Mouse (Mus musculus) urinary bladder, postnatal 4 days (tissue): Measurements from ENCODE around the gene Cnpy1.

ENCODE experiments used
- DNase-seq, 2 experiments: peaks; one replicate each; pipeline ENCODE4 v3.0.0; 2021 to 2022; ENCODE audit warnings: low spot score in 2 of 2

Cnpy1 gene

DNA sequence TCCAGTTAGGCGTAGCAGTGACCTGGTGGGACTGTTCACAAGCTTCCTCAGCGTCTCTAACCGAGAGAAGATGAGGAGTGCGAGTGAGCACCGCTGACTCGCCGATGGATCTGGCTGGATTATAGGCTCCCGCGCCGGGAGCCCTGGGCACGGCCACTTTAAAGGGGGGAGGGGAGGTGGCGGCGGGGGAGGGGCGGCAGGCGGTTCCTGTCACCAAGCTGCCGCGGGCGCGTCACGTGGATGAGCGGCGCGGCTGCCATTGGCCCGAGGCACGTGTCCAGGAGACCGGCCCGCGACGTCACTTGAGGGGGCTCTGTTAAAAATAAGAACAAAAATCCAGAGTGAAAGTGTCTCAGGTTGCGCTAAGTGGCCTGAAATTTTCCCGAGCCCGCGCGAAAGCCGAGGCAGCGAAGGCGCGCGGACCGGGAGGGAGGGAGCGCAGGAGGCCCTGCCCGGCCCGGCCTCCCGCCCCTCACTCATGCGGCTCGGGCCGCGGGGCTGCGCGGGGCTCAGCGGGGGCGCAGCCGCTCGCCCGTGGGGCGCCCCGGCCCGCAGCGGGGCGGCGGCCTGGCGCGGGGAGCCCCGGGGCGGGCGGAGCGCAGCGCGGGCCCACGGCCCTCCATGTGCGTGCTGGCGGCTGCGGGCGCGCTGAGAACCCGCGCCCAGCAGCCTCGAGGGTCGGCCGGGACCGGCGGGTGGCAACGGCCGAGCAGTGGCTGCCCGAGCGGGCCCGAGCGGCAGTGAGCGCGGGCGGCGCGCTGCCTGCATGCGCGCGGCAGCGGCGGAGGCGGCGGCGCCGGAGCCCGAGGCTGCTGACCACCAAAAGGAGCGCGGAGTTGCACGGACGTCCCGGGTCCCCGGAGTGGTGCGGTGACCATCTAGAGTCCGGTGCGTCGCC lies 80.0 kb downstream of the Cnpy1 start, which contains the start of gene En2:
Gene En2, plus strand, starts transcription at position 337 of the 898 bp plus-strand sequence.
- no peak for DNase-seq

DNA sequence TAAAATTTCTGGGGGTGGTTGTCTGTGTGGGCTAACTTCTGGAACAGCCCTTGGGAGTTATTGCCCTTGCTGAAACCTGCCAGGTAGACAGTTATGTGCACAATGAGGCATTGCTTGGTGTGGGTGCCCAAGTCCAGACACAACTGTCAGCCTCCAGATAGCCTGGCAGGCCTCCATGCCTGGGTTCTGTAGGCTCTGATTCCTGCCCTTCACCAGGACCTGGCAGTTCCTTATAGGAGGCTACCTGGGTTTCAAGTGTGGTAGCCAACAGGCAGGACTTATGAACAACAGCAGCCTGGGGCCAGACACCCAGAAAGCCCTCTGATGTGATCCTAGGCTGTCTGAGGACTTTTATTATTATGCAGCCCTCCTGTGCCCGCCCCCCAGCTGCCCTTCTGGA lies 81.7 kb downstream of the Cnpy1 start:
- no peak for DNase-seq

DNA sequence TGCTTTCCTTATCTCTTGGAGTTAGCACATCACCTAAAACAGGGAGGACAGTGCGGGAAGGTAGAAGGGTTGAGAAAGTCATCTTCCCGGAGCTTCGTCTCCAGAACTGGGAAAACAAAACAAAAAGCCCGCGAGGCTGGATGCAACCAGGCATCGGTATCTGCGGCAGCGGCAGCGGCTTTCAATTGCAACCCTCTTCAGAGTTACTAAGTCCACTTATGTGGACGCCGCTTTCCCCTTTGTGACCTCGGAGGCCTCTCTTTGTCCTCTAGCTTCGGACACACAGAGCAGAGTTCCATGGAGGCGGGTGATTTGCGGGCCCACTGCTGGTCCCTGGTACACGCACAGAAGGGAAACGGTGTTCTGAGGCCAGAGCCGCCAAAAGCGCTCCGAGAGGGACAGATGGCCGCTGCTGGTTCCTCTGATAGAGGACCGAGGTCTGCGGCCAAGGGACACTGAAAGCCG lies 83.6 kb downstream of the Cnpy1 start:
- DNase-seq = no peak

DNA sequence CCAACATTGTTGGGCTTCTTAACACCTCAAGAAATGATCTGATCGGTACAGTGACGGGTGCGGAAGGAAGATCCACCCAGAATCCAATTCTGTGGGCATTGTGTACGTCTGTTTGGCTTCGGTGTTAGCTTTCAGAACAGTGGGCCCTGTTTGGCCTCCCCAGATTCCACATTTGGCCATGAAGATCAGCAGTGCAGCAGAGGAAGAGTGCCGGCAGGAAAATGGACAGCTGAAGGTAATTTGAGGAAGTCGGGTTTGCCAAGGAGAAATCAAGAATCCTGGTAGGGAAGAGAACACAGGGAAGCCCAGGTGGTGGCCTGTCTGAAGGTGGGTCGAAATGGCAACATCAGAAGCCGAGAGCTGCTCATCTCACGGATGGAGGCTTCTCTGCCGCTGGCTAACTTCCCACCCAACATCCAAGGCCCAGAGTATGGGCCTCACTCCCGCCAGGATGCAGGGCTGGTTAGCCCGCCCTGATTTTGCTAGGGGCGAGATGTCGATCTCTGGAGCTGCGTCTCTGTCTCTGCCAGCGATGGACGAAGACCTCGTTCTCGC lies 84.1 kb downstream of the Cnpy1 start:
- DNase-seq = no peak

DNA sequence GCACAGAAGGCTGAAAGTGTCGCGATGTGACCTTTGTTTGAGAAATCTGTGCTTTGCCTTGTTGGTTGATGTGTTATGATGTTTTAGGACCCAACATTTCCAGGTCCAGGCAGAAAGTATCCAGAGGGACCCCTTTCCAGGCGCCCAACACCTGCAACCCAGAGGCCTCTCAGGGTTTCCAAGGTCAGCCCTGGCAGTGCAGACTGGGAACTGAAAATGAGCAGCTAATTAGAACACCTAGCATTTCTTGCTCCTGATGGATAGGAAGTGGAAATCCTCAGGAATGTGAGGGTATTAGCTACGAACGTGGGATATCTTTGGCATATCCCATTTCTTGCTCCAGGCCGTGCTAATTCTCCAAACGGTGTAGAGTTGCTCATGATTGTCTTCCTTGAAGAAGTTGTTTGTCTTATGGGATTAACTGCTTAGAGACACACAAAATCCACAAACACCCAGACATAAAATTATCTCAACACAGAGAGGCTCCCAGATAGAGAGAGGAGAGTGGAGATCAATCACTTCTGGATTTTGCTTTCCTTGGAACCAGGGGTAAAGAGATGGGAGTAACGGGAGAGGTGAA lies 85.6 kb downstream of the Cnpy1 start:
- DNase-seq = no peak

DNA sequence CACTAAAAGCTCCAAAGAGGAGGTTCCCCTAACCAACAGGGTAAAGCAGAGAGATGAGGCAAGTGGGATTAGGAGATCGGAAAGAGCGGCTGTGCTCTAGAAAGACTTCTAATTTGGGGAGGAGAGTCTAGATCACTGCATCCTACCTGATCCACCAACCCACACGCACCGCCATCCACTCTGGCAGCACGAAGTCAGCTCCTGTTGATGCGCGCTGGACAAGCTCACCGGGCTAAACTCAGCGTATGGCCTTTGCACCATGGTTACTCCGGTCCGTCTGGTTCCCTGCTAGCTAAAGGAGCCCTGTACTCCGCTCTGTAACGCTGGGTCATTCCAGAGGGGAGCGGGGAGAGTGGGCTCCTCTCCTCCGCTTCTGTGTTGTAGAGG lies 86.5 kb downstream of the Cnpy1 start:
- no peak for DNase-seq

DNA sequence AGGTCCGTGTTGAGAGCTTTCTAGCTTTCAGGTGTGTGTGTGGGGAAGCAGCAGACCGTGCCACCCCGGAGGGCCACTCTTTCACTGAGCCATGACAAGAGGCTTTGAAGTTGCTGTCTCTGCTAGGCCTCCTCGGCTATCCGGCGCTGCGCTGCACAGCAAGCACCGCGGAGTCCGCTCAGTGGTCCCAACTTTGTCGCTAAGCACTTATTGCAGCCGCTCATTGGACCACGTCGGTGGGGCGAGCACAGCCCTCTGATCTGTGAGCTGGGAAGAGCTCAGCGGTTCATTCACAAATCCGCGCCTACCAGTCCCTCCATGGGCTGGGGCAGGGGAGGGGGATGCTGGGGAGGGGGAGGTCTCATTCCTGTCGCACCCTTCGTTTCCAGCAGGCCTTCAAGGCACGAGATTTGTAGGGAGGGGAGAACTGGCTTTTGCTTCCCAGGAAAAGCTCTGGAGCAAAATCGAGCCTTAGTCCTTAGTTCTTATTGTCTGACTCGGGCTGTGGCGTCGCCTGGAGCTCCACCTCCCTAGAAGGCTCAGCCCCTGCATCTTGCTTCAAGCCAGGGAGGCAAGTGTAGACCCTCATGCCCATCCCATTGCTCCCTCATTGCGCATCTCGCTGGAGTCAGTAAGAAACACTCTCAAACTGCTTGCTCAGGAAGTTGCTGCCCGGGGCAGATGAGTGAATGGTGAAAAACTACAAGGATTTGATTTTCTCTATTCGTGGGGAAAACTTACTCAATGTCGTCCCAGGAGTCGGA lies 87.1 kb downstream of the Cnpy1 start:
- DNase-seq = no peak

GRCm38 (mm10) chr5:28157781-28158180 lies 87.8 kb downstream of the Cnpy1 start:
- no peak for DNase-seq

GRCm38 (mm10) chr5:28157044-28157730 lies 88.4 kb downstream of the Cnpy1 start:
- no peak for DNase-seq
